Mouse (Mus musculus) embryonic facial prominence, embryonic 13.5 days (tissue): Measurements from ENCODE around the gene Zfp292. TPM values are rescaled to one million over a fixed set of nuclear protein-coding genes. Genes with fewer than 3 reads are reported as not detected.

Experiments
- ATAC-seq: fragments of 200-750 bp; cut with Nextera tagmentation; 2 replicates; pipeline ENCODE4 v1.8.0; 2017; ENCODE audit warnings: low read depth; ENCODE audit not compliant: insufficient number of reproducible peaks, insufficient read depth, low FRiP score, low TSS enrichment
- H3K27ac ChIP-seq: fragments of 300-500 bp; sonication (generic); 2 replicates; pipeline ENCODE4 v1.5.1; 2015; ENCODE audit warnings: moderate library complexity, mild to moderate bottlenecking, inconsistent platforms
- H3K27me3 ChIP-seq: fragments of 300-500 bp; sonication (generic); 2 replicates; pipeline ENCODE4 v1.6.1; 2015; ENCODE audit warnings: mild to moderate bottlenecking, inconsistent platforms
- H3K36me3 ChIP-seq: fragments of 300-500 bp; sonication (generic); 2 replicates; pipeline ENCODE4 v1.6.1; 2015; ENCODE audit warnings: mild to moderate bottlenecking, inconsistent platforms
- H3K4me1 ChIP-seq: fragments of 300-500 bp; sonication (generic); 2 replicates; pipeline ENCODE4 v1.6.1; 2015; ENCODE audit warnings: inconsistent platforms
- H3K4me2 ChIP-seq: fragments of 300-500 bp; sonication (generic); 2 replicates; pipeline ENCODE4 v1.6.1; 2015; ENCODE audit warnings: moderate library complexity, mild to moderate bottlenecking, inconsistent platforms
- H3K4me3 ChIP-seq: fragments of 300-500 bp; sonication (generic); 2 replicates; pipeline ENCODE4 v1.5.1; 2015; ENCODE audit warnings: mild to moderate bottlenecking, inconsistent platforms
- H3K9ac ChIP-seq: fragments of 300-500 bp; sonication (generic); 2 replicates; pipeline ENCODE4 v1.6.1; 2015; ENCODE audit warnings: mild to moderate bottlenecking, inconsistent platforms
- H3K9me3 ChIP-seq: fragments of 300-500 bp; sonication (generic); 2 replicates; pipeline ENCODE4 v1.6.1; 2016; ENCODE audit warnings: inconsistent platforms
- WGBS: fragments of 180-500 bp; shearing (Covaris S2); methylation state at CpG from one replicate; pipeline ENCODE4 v1.1.7; 2015; ENCODE audit warnings: mixed read lengths; 5-methylcytosine and 5-hydroxymethylcytosine counted together
- polyA plus RNA-seq: library from polyadenylated mRNA; unstranded; fragments of >200 nt; fragmentation: Nextera tagmentation; extraction: Ambion mirVana; gene quantifications from 2 replicates; pipeline ENCODE4 v1.2.1, GENCODE M21; 2015

Gene Zfp292
- polyA plus RNA-seq, 1 experiment from 2014 or later = 22.2 TPM

GRCm38 (mm10) chr4:34881851-34882250 is 909 bp downstream of the Zfp292 start:
- peaks cover 17% of the 10 kb centered on the region for H3K36me3 ChIP-seq
- peak overlapping the region; percentile 97 for H3K4me3 ChIP-seq
- H3K9me3 ChIP-seq = no peaks in the 10 kb centered on the region
- WGBS = 13% methylated on average over 4 of the region's 4 CpGs
- no peaks in the 10 kb centered on the region for H3K27me3 ChIP-seq
- no peak for ATAC-seq
- H3K4me2 ChIP-seq = peak overlapping the region; percentile 64
- H3K9ac ChIP-seq = peak overlapping the region; percentile 99
- peaks cover 20% of the 10 kb centered on the region for H3K4me1 ChIP-seq
- peak overlapping the region; percentile 98 for H3K27ac ChIP-seq

- WGBS = 88% methylated on average over 10 of the region's 10 CpGs
- Histone ChIP-seq H3K4me3 (peak overlapping the region; percentile 97), H3K9me3 (no peaks in the 10 kb centered on the region), H3K27ac (no peak overlapping the region), H3K27me3 (no peaks in the 10 kb centered on the region), H3K9ac (peak overlapping the region; percentile 32; the same call in 1 of the 2 replicates), H3K4me2 (peak overlapping the region; percentile 64), H3K4me1 (peaks cover 20% of the 10 kb centered on the region), H3K36me3 (peaks cover 23% of the 10 kb centered on the region)
- ATAC-seq = no peak
These were observed 1.7 kb downstream of the Zfp292 start for GRCm38 (mm10) chr4:34880921-34881650.

GRCm38 (mm10) chr4:34874234-34874633 is 8.5 kb downstream of the Zfp292 start:
- Histone ChIP-seq H3K36me3 (peaks cover 23% of the 10 kb centered on the region), H3K27ac (no peak overlapping the region), H3K4me3 (no peak overlapping the region), H3K4me1 (0 out of 2 replicates have a peak, but pooled peaks cover 4% of the 10 kb centered on the region), H3K4me2 (no peak overlapping the region), H3K9ac (no peak overlapping the region), H3K27me3 (no peaks in the 10 kb centered on the region), H3K9me3 (no peaks in the 10 kb centered on the region)
- ATAC-seq = no peak
- 78% methylated on average over 1 of the region's 1 CpGs for WGBS

GRCm38 (mm10) chr4:34872896-34873495 is 9.8 kb downstream of the Zfp292 start:
- Histone ChIP-seq H3K36me3 (peaks cover 14% of the 10 kb centered on the region), H3K27me3 (no peaks in the 10 kb centered on the region), H3K9me3 (no peaks in the 10 kb centered on the region), H3K9ac (no peak overlapping the region), H3K27ac (no peak overlapping the region), H3K4me2 (no peak overlapping the region), H3K4me3 (no peak overlapping the region), H3K4me1 (0 out of 2 replicates have a peak, but pooled peaks cover 4% of the 10 kb centered on the region)
- WGBS = 93% methylated on average over 4 of the region's 4 CpGs
- ATAC-seq = no peak

GRCm38 (mm10) chr4:34869813-34870212 is 12.9 kb downstream of the Zfp292 start:
- no peaks in the 10 kb centered on the region for H3K9me3 ChIP-seq
- no peak for ATAC-seq
- no peak overlapping the region for H3K27ac ChIP-seq
- no peak overlapping the region for H3K9ac ChIP-seq
- H3K4me3 ChIP-seq = no peak overlapping the region
- 0 out of 2 replicates have a peak, but pooled peaks cover 4% of the 10 kb centered on the region for H3K4me1 ChIP-seq
- no peaks in the 10 kb centered on the region for H3K36me3 ChIP-seq
- WGBS = 83% methylated on average over 3 of the region's 3 CpGs
- H3K27me3 ChIP-seq = no peaks in the 10 kb centered on the region
- H3K4me2 ChIP-seq = no peak overlapping the region

GRCm38 (mm10) chr4:34861438-34861837 is 21.3 kb downstream of the Zfp292 start:
- no peak overlapping the region for H3K4me3 ChIP-seq
- no peaks in the 10 kb centered on the region for H3K9me3 ChIP-seq
- H3K27ac ChIP-seq = no peak overlapping the region
- H3K4me2 ChIP-seq = no peak overlapping the region
- no peak overlapping the region for H3K9ac ChIP-seq
- ATAC-seq = no peak
- peaks cover 9% of the 10 kb centered on the region for H3K4me1 ChIP-seq
- H3K27me3 ChIP-seq = no peaks in the 10 kb centered on the region
- no peaks in the 10 kb centered on the region for H3K36me3 ChIP-seq
- 92% methylated on average over 3 of the region's 3 CpGs for WGBS

- peaks cover 1% of the 10 kb centered on the region for H3K36me3 ChIP-seq
- ATAC-seq = no peak
- 92% methylated on average over 3 of the region's 3 CpGs for WGBS
- peaks cover 9% of the 10 kb centered on the region for H3K4me1 ChIP-seq
- H3K27me3 ChIP-seq = no peaks in the 10 kb centered on the region
- no peak overlapping the region for H3K4me2 ChIP-seq
- 0 out of 2 replicates have a peak, but pooled peaks cover 1% of the 10 kb centered on the region for H3K9me3 ChIP-seq
- H3K4me3 ChIP-seq = no peak overlapping the region
- H3K9ac ChIP-seq = no peak overlapping the region
- H3K27ac ChIP-seq = no peak overlapping the region
These were observed 23.3 kb downstream of the Zfp292 start for GRCm38 (mm10) chr4:34859416-34859815.

GRCm38 (mm10) chr4:34858903-34859302 is 23.9 kb downstream of the Zfp292 start:
- no peak overlapping the region for H3K9ac ChIP-seq
- 0 out of 2 replicates have a peak, but pooled peaks cover 6% of the 10 kb centered on the region for H3K9me3 ChIP-seq
- H3K27ac ChIP-seq = no peak overlapping the region
- 93% methylated on average over 3 of the region's 3 CpGs for WGBS
- peaks cover 6% of the 10 kb centered on the region for H3K36me3 ChIP-seq
- no peak overlapping the region for H3K4me3 ChIP-seq
- no peaks in the 10 kb centered on the region for H3K27me3 ChIP-seq
- H3K4me1 ChIP-seq = peaks cover 7% of the 10 kb centered on the region; the same call in 1 of the 2 replicates
- H3K4me2 ChIP-seq = no peak overlapping the region
- no peak for ATAC-seq

- ATAC-seq = no peak
- peaks cover 19% of the 10 kb centered on the region for H3K36me3 ChIP-seq
- peaks cover 7% of the 10 kb centered on the region; the same call in 1 of the 2 replicates for H3K4me1 ChIP-seq
- H3K4me2 ChIP-seq = no peak overlapping the region
- WGBS = 24% methylated on average over 1 of the region's 1 CpGs
- no peaks in the 10 kb centered on the region for H3K27me3 ChIP-seq
- H3K9ac ChIP-seq = no peak overlapping the region
- H3K27ac ChIP-seq = no peak overlapping the region
- H3K9me3 ChIP-seq = 0 out of 2 replicates have a peak, but pooled peaks cover 10% of the 10 kb centered on the region
- H3K4me3 ChIP-seq = no peak overlapping the region
These were observed 26.8 kb downstream of the Zfp292 start for GRCm38 (mm10) chr4:34855966-34856365.

- no peak overlapping the region for H3K4me2 ChIP-seq
- H3K27ac ChIP-seq = no peak overlapping the region
- no peak for ATAC-seq
- 0 out of 2 replicates have a peak, but pooled peaks cover 10% of the 10 kb centered on the region for H3K9me3 ChIP-seq
- 93% methylated on average over 7 of the region's 7 CpGs for WGBS
- no peaks in the 10 kb centered on the region for H3K4me1 ChIP-seq
- no peak overlapping the region for H3K9ac ChIP-seq
- no peak overlapping the region for H3K4me3 ChIP-seq
- H3K36me3 ChIP-seq = peaks cover 31% of the 10 kb centered on the region
- no peaks in the 10 kb centered on the region for H3K27me3 ChIP-seq
These were observed 30.7 kb downstream of the Zfp292 start for GRCm38 (mm10) chr4:34852051-34852450.

- no peak overlapping the region for H3K4me3 ChIP-seq
- H3K36me3 ChIP-seq = peaks cover 31% of the 10 kb centered on the region
- H3K4me2 ChIP-seq = no peak overlapping the region
- H3K4me1 ChIP-seq = no peaks in the 10 kb centered on the region
- H3K9ac ChIP-seq = no peak overlapping the region
- 0 out of 2 replicates have a peak, but pooled peaks cover 10% of the 10 kb centered on the region for H3K9me3 ChIP-seq
- no peak overlapping the region for H3K27ac ChIP-seq
- H3K27me3 ChIP-seq = no peaks in the 10 kb centered on the region
- WGBS = 95% methylated on average over 2 of the region's 2 CpGs
- no peak for ATAC-seq
These were observed 32.6 kb downstream of the Zfp292 start for GRCm38 (mm10) chr4:34850156-34850555.
